Mouse (Mus musculus) C2C12 (cell line): ENCODE data around the gene Mfsd6l.

Experiments used
- CEBPB ChIP-seq: IDR thresholded peaks from one replicate; pipeline ENCODE4 v1.6.1; 2011; ENCODE audit warnings: low read depth, mild to moderate bottlenecking, control low read depth, moderate library complexity
- CTCF ChIP-seq: IDR thresholded peaks from one replicate; pipeline ENCODE4 v1.5.1; 2011; ENCODE audit not compliant: control insufficient read depth, insufficient read depth, insufficient read length
- FOSL1 ChIP-seq: IDR thresholded peaks from one replicate; pipeline ENCODE4 v1.8.0; 2011; ENCODE audit warnings: mild to moderate bottlenecking, low read length; ENCODE audit not compliant: poor library complexity, insufficient read depth, severe bottlenecking
- MAX ChIP-seq: IDR thresholded peaks from one replicate; pipeline ENCODE4 v1.6.1; 2011; ENCODE audit warnings: mild to moderate bottlenecking, control low read depth

DNA sequence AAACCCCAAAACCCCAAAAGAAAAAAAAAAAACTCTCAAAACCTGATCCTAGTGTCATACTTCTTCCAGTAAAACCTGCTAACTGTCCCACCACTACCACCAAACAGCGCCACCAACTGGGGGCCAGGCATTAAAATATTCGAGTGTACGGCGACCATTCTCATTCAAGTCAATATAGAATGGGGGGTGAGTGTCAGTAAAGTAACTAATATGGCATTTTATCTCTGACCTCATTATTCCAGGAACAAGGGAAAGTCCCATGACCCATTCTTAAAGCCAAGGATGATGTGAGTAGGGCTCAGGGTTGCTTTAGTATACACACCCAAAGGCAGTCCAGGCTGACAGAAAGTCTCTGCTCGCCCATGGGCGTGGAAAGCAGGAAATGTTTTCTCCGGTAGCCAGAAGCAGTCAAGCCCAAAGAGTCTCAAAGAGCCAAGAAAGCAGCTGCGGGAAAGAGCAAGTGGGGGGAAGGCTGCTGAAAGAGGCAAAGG is 2.0 kb upstream of the Mfsd6l start:
- TF ChIP-seq CTCF (no peak), MAX (no peak), FOSL1 (no peak), CEBPB (no peak)
